Mouse (Mus musculus) CD4-positive naive resting alpha-beta T cell, adult 57 days (primary cell): ENCODE data around the gene Arhgef11. TPM values are rescaled to one million over a fixed set of nuclear protein-coding genes. Genes with fewer than 3 reads are reported as not detected.

ENCODE experiments used
- total RNA-seq: library from RNA; stranded (reverse); gene quantifications from one replicate; pipeline ENCODE4 v1.2.4, GENCODE M21; 2023

The Arhgef11 gene
- total RNA-seq: 36.6 TPM

DNA sequence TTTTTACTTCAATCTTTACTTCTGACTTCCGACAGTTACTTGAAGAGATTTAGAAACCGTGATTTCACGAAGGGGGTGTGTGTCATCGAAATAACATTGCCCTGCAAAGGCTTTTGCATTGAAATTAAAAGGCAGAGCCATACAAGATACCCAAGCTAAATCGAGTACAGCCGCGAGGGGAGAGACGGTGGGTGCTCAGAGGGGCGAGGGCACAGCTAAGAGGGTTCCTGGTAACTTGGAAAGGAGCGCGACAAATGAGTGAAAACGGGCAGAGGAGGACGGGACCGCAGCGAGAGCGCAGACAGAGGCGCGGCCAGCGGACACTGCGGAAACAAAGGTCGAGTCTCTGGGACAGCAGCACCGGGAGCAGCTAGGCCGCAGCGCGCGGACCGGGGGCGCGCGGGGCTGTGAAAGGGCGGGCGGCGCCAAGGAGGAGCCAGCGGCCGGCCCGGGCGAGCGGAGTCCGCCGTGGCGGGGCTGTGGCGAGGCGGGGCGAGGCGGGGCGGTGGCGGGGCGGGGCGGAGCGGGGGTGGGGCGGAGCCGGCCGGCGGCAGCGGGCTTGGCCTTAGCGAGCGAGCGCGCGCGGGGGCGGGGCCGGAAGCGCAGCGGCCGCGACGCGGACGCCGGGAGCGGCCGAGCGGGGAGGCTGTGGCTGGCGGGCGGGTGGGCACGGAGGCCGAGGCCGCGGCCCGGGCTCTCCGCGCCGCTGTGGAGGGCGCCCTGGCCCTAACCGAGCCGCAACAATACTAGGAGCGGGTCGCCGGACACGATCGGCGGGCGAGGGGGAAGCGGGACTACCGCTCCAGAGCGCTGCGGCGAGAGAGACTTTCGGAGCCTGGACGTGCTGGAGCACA lies at the start of gene Arhgef11:
TSS of gene Arhgef11 (plus strand) at position 603 of the 854 bp plus-strand sequence.

DNA sequence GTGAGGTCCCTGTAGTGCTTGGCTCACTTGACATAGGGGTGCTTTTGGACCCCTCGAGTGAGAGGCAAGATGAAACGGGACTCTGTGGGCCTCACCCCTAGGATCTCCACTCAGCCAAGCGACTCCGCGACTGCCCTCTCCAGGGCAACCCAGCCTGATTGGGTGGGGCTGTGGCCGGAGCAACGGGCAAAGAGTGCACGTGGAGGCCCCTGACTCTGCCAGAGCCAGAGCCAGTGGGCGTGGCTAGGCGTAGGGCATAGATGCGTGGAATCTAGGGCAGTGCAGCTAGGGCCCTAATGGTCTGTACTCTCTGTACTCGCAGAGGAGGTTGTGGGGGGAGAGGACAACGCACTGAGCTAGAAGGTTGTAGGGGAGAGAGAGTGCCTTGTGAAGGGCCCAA lies 131.1 kb downstream of the Arhgef11 start, which contains the start of gene Lrrc71:
TSS of gene Lrrc71 (minus strand) at position 195 of the 400 bp plus-strand sequence.

Other genes with a start within 250 kb of the Arhgef11 start
- gene Fcrl1, start 241.2 kb upstream of the Arhgef11 start, total RNA-seq: 11.1 TPM
- gene Fcrl5, start 181.8 kb upstream of the Arhgef11 start, total RNA-seq: 2.2 TPM
- 100 TPM for gene Etv3, start 92.2 kb upstream of the Arhgef11 start, total RNA-seq
- 0.35 TPM for gene Lrrc71, start 131.1 kb downstream of the Arhgef11 start, total RNA-seq
- not detected for gene Ntrk1, start 177.6 kb downstream of the Arhgef11 start, total RNA-seq
- not detected for gene Insrr, start 179.4 kb downstream of the Arhgef11 start, total RNA-seq
- 23.2 TPM for gene Pear1, start 206.7 kb downstream of the Arhgef11 start, total RNA-seq
- gene Sh2d2a, start 229.2 kb downstream of the Arhgef11 start, total RNA-seq: 294 TPM